Mouse (Mus musculus) MEL (cell line): ENCODE measurements around the gene Grb7.

ENCODE experiments used
- CTCF ChIP-seq, 3 experiments: IDR thresholded peaks in 2 of 3; conservative IDR thresholded peaks in 1 of 3; 2 replicates each; pipeline ENCODE4 v1.5.1; 2011 to 2012; ENCODE audit warnings: low read length in 3 of 3, low read depth in 2 of 3, mild to moderate bottlenecking in 2 of 3, improper control_type of control experiment in 1 of 3, inconsistent platforms in 1 of 3, mixed read lengths in 1 of 3, moderate library complexity in 1 of 3; ENCODE audit not compliant: control insufficient read depth in 1 of 3, insufficient read depth in 1 of 3, poor library complexity in 1 of 3, severe bottlenecking in 1 of 3
- E2F4 ChIP-seq: IDR thresholded peaks from 2 replicates; pipeline ENCODE4 v1.6.1; 2011; ENCODE audit warnings: low read depth, low read length, improper control_type of control experiment, borderline replicate concordance
- EP300 ChIP-seq, 2 experiments: IDR thresholded peaks; 2 replicates each; pipeline ENCODE4 v1.6.1; 2011; ENCODE audit warnings: improper control_type of control experiment in 2 of 2, low read length in 2 of 2, low read depth in 1 of 2, mild to moderate bottlenecking in 1 of 2
- JUND ChIP-seq: IDR thresholded peaks from 2 replicates; pipeline ENCODE4 v1.6.1; 2011; ENCODE audit warnings: low read depth, mild to moderate bottlenecking, improper control_type of control experiment, low read length
- KAT2A ChIP-seq: conservative IDR thresholded peaks from 2 replicates; pipeline ENCODE4 v1.6.1; 2012; ENCODE audit warnings: low read depth, low read length, improper control_type of control experiment, inconsistent platforms
- MAX ChIP-seq: IDR thresholded peaks from 2 replicates; pipeline ENCODE4 v1.6.1; 2011; ENCODE audit warnings: low read length, improper control_type of control experiment
- MEF2A ChIP-seq: IDR thresholded peaks from 2 replicates; pipeline ENCODE4 v1.6.1; 2014; ENCODE audit warnings: low read depth, mild to moderate bottlenecking, inconsistent platforms, low read length, improper control_type of control experiment; ENCODE audit not compliant: poor library complexity, insufficient replicate concordance, severe bottlenecking; ENCODE audit errors: extremely low read depth
- NELFE ChIP-seq: IDR thresholded peaks from 2 replicates; pipeline ENCODE4 v1.6.1; 2011; ENCODE audit warnings: low read depth, low read length, improper control_type of control experiment
- POLR2A ChIP-seq, 2 experiments: IDR thresholded peaks; 2 replicates each; pipeline ENCODE4 v1.6.1; 2011 to 2012; ENCODE audit warnings: low read length in 2 of 2, mild to moderate bottlenecking in 2 of 2, control low read depth in 1 of 2, improper control_type of control experiment in 1 of 2, low read depth in 1 of 2, moderate library complexity in 1 of 2; ENCODE audit not compliant: control insufficient read depth in 1 of 2, insufficient read depth in 1 of 2, poor library complexity in 1 of 2
- TBP ChIP-seq: IDR thresholded peaks from 2 replicates; pipeline ENCODE4 v1.8.0; 2011; ENCODE audit warnings: low read depth, low read length, improper control_type of control experiment
- UBTF ChIP-seq: IDR thresholded peaks from 2 replicates; pipeline ENCODE4 v1.6.1; 2012; ENCODE audit warnings: low read depth, mild to moderate bottlenecking, inconsistent platforms, low read length, improper control_type of control experiment, moderate library complexity, borderline replicate concordance; ENCODE audit not compliant: insufficient read depth
- ZC3H11A ChIP-seq: IDR thresholded peaks from 2 replicates; pipeline ENCODE4 v1.6.1; 2012; ENCODE audit warnings: low read depth, mild to moderate bottlenecking, inconsistent platforms, low read length, improper control_type of control experiment
- ZNF384 ChIP-seq: IDR thresholded peaks from 2 replicates; pipeline ENCODE4 v1.6.1; 2012; ENCODE audit warnings: low read depth, mild to moderate bottlenecking, inconsistent platforms, low read length, improper control_type of control experiment

- TF ChIP-seq CTCF (IDR thresholded peaks at IDR 0.05 in 2 of 3, conservative IDR thresholded peaks at IDR 0.05 in 1 of 3; ENCODE audit: control insufficient read depth in 1 of 3, insufficient read depth in 1 of 3, low read depth in 2 of 3, low read length in 3 of 3, poor library complexity in 1 of 3, severe bottlenecking in 1 of 3) (no peak), MAX (no peak), MEF2A (no peak), TBP (no peak), JUND (no peak), UBTF (no peak), POLR2A (IDR thresholded peaks at IDR 0.05; ENCODE audit: control insufficient read depth in 1 of 2, insufficient read depth in 1 of 2, low read depth in 1 of 2, low read length in 2 of 2, poor library complexity in 1 of 2) (no peak), E2F4 (no peak), EP300 (IDR thresholded peaks at IDR 0.05; ENCODE audit: low read depth in 1 of 2, low read length in 2 of 2) (no peak), NELFE (no peak), ZNF384 (no peak), ZC3H11A (no peak), KAT2A (no peak)
Measured at GRCm38 (mm10) chr11:98488540-98489234, 42.5 kb downstream of the Grb7 start.
